Mouse (Mus musculus) right cerebral cortex, postnatal 4 days (tissue): Measurements from ENCODE around the gene Tas2r138.
A peak's percentile ranks its signal among the peaks of the same experiment; 100 is the strongest.
"Not testable (repeated sequence)": the region's sequence is repeated elsewhere in the genome, so short reads cannot be mapped to it uniquely, and the experiment has no call there.

Experiments
- DNase-seq: peaks from one replicate; pipeline ENCODE4 v3.0.0-alpha.2; 2022

Tas2r138 gene

GRCm38 (mm10) chr6:40613260-40613852, at the start of gene Tas2r138:
Gene Tas2r138 (minus strand): TSS chr6:40613310.
- no peak for DNase-seq

DNA sequence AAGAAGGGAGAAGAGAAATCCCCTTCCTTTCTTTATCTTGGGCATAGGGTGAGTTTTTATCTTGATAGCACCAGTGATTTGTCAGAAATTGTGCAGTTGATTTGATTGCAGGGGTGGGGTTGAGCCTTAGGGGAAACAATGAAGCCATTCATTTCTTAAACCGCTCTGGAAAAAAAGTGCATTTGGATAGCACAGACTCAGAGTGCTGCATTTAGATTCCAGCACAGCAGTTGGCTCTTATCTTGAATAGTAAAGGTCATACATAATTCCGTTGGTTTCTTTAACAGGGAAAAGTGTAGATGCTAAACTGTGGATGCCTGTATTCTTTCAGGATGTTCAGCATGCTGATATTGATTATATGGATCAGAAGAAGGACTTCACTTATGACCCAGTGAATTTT, 47.8 kb upstream of the Tas2r138 start:
- DNase-seq = no peak

GRCm38 (mm10) chr6:40650953-40651352, 37.8 kb upstream of the Tas2r138 start:
- DNase-seq = no peak

DNA sequence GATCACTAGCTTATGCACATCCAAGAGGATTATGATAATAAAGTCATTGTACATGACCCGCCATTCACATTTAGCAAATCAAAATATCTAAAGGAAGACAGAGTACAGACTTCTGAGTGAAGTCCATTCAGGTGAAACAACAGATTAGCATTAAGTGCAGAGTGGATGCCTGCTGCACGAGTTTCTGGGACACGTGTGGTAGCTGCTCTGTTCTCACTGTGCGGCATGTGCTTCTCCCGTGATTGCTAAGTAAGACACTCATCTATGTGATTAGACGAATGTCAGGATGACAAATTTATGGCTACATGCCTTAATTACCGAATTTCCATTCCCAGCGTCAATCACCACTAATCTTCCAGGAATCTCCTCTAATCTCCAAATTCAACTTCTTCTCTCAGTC, 32.6 kb upstream of the Tas2r138 start:
- DNase-seq = no peak

DNA sequence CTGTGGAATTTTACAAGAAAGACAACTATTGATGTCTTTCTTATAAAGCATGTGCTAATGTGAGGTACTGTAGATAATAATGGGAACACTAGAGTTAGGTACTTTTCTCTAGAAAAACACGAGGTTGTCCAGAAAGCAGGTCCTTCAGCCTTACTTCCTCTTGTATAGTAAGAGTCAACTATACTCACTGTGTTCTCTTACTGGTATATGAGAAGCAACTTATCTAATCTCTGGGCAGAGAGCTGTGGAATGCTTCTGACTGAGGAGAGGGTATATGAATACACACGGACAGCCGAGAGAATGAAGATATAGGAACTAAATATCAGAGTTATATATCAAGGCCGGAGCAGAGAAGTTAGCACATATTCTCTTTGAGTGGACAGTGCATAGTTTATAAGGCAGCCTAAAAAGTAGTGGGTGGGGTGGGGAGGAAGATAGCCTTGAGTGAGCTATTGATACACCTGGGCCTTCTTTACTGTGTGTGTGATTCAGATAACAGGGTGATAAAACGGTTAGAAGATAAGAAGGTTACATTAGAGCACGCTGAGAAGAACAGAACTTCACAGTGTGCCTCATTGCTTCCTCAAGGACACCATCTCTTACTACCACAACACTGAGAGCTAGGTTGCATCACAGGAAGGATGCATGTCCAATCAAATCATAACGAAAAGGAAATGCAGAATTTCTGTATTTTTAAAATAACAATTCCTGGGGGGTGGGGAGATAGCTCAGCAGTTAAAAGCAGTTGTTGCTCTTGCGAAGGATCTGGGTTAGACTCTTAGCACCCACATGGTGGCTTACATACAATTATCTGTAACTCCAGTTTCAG, 27.8 kb upstream of the Tas2r138 start:
- DNase-seq = no peak

DNA sequence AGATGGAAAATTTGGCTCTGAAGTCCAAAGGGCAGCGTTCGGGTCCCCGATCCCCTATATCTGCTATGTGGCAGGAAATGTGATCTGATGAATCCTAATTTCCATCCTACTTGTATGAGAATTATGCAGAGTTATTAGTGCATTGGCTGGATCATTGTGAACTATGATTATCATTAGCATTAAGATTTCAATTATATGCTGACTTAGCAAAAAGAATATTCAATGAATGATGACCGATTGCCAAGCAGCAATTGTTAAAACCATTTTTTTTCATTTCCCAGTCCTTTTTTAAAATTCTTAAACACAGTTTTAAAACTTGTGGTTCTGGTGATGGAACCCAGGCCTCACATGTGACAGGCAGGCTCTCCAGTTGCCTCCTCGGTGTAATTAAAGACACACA, 24.6 kb upstream of the Tas2r138 start:
- no peak for DNase-seq

- DNase-seq = no peak
These were observed 22.4 kb upstream of the Tas2r138 start for GRCm38 (mm10) chr6:40635559-40635958.

DNA sequence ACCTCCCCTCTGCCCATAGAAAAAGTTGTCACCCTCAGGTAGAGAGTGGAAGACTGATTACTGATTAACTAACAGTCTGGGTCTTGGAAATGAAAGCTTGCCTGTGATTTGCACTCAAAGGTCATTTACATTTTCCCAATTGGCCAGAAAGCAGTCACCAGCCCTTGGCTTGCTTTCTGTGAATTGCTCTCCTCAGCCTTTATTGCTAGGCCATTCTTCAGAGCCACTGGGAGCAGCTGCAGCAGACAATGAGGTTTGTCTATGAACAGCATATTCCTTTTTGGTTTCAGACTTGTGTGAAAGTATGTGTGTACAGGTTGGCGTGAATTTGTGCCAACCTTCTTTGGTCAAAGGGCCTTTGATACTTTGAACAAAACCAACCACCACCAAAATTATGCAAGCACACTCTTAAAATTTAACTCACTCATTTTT, 21.5 kb upstream of the Tas2r138 start:
- no peak for DNase-seq

DNA sequence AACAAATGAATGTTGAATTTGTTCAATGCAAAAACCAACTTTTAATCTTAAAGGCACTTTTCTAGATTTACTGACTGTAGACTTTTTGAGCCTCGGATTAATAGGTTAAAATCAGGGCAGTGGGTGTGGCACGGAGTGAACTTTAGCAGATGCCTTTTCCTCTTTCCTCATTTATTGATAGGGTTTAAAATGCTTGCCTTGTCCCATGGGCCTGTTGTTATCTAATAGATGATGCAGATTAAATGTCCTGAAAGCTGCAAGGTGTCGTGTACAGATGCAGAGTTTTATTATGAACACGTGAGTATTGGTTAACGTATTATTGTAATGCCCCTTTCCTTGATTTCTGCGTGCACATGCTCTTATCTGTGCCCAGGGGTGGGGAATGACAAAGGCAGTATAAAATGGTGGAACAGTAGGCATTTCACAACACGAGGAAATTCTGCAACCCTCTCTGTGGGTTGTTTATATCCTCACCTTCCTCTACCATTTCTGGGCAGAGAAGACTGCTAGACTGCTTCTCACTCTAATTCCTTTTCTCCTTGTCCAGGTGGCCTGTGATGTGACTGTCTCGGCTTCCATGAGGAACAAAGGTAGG, 15.4 kb upstream of the Tas2r138 start, which contains the start of gene Mgam:
Gene Mgam (plus strand): TSS at position 426 of the 595 bp plus-strand sequence.
- DNase-seq = no peak

DNA sequence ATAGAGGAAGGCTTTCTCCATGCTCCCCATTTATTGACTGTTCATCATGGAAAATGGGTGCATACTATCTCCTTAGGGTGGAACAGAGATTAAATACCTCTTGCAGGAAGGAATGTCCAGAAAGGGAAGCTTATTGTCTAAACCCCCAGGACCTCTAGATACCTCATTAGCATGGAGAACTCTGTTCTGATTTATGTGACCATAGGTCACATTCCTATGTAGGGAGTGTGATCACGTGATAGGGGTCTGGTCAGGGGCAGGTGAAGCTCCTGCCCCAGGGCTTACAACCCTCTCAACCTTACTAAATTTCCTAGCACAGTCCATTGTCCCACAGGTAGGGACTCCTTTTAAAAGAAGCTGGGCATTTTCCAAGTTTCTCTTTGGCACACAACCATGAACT, 13.0 kb upstream of the Tas2r138 start:
- DNase-seq = no peak

- DNase-seq = peak; percentile 88
These were observed 4.9 kb upstream of the Tas2r138 start for GRCm38 (mm10) chr6:40617965-40618364.

- peak; percentile 12 for DNase-seq
These were observed 2.9 kb downstream of the Tas2r138 start for GRCm38 (mm10) chr6:40610244-40610643.

DNA sequence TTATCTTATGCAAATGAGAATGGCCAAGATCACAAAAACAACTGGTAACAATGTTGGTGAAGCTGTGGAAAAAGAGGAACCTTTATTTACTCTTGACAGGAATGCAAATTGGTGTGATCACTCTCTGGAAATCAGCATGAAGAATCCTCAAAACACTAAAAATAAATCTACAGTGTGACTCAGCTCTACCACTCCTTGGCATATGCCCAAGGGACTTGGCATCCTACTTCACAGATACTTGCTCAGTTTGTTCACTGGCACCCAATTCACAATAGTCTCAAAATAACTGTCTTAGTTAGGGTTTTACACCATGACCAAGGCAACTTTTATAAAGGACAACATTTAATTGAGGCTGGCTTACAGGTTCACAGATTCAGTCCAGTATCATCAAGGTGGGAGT, 5.7 kb downstream of the Tas2r138 start:
- DNase-seq = peak; percentile 30

- not testable (repeated sequence) for DNase-seq
These were observed 14.6 kb downstream of the Tas2r138 start for GRCm38 (mm10) chr6:40598546-40598945.

DNA sequence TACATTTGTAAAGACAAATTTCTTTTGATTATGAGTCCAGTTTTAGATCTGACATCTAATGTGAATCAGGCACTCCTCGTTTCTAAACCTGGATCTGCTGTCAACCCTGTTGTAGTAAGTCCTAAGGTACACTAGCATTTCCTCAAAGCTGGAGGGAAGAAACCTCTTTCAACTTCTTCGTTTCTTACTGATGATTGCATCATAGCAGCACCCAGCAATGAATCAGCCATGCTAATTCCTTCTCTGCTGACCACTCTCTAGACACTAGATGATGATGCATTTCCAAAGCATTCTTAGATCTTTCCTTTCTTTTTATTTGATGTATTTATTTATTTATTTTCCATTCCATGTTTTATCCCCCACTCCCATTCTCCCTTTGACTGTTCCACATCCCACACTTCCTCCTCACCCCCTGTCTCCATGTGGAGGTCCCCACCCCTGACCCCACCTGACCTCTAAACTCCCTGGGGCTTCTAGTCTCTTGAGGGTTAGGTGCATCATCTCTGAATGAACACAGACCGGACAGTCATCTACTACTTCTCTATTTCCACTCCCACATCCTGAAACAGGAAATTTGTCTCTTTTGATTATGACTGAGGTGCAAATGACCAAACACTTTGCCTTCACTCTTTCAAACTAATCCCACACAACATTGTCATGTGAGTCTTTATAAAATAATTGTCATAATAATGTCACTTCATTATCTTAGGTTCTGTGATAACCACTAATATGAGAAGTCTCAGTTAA, 18.1 kb downstream of the Tas2r138 start:
- no peak for DNase-seq

DNA sequence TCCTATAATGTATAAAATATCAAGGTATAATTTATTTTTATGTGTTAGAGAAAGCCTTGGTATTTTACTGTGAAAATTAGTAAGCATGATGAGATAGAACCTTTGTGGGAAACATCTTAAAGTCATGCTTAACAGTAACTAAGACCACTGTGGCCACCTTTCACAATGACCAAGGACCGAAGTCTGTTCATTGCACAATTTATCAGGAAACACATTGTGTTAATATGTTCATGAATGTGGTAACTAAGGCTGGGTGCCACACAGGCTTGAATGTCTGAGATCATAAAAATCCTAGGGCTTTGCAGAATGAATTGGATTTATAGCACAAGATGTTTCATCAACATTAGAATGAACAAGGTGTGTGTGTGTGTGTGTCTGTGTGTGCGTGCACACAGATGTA, 24.8 kb downstream of the Tas2r138 start:
- DNase-seq = no peak

GRCm38 (mm10) chr6:40585645-40586044, 27.5 kb downstream of the Tas2r138 start, which contains the start of gene Clec5a:
Gene Clec5a (minus strand): TSS chr6:40585821.
- DNase-seq = no peak

DNA sequence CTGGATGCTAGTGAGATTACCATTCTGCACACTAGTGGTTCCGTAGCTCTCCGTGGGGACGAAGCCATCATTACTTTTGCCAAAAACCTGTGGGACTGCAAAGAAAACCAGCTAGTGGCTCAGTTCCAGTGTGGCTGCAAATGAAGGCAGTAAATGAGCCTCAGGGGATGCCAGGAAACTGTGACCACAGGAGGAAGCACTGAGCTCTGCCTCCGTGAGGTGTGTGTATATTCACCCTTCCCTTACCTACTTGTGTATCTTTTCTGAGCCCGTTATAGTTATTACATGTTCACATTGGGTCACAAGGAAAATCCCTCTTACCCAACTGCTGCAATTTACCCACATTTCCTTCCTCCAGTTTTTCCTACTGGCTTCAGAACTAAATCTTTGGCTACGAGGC, 28.8 kb downstream of the Tas2r138 start:
- DNase-seq = no peak

DNA sequence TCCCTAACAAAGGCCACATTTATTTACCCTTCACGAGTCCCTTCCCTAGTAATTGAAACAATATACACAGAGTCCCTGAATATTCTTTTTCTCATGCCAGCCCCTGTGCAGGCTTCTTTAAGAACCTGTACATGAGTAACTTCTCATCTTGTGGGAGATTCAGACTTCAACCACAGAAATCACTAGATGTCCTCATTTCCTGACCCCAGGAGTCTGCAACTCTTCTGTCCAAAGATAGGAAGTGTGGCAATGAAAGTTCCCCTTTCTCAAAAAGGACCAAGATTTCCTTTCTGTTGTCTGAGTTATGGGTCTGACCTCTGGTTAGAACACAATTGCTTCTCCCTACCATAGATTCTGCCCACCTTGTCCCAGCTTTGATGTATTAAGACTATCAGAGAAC, 36.8 kb downstream of the Tas2r138 start:
- DNase-seq = no peak

DNA sequence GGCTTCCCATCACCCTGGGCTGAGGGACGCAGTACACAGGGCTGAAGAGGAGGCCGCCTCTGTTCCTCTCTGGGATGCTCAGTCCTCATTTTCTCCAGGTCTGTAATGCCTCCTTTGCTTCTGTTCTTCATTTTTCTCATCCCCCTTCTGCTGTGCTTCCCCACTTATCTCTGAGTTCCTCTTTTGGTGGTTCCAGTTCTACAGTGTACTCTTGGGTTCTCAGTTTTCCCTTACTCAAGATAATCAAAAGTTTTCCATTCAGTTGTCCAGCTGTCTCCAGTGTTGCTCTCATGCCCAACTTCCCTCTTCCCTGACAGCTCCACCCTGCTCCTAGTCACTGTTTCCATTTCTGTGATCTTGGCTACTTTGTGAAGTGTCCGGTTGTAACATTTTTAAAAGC, 39.5 kb downstream of the Tas2r138 start:
- no peak for DNase-seq

- DNase-seq = no peak
These were observed 43.9 kb downstream of the Tas2r138 start, which contains the start of gene Olfr460 for GRCm38 (mm10) chr6:40569187-40569586. Gene Olfr460 (plus strand): TSS chr6:40569487.
